Mouse (Mus musculus) limb, embryonic 11.5 days (tissue): ENCODE data around the gene Cyth1. TPM values are rescaled to one million over a fixed set of nuclear protein-coding genes. Genes with fewer than 3 reads are reported as not detected.

Source experiments
- ATAC-seq: fragments of 200-750 bp; cut with Nextera tagmentation; 2 replicates; pipeline ENCODE4 v1.8.0; 2017; ENCODE audit warnings: low read depth; ENCODE audit not compliant: insufficient number of reproducible peaks, low FRiP score, low TSS enrichment
- DNase-seq: peaks from one replicate; pipeline ENCODE4 v3.0.0-alpha.2; 2015; ENCODE audit warnings: low spot score
- H3K27ac ChIP-seq: fragments of 300-500 bp; sonication (generic); replicated peaks from 2 replicates; pipeline ENCODE4 v1.5.1; 2014; ENCODE audit warnings: low read depth, mild to moderate bottlenecking, low read length
- H3K27me3 ChIP-seq: fragments of 300-500 bp; sonication (generic); 2 replicates; pipeline ENCODE4 v1.6.1; 2014; ENCODE audit warnings: mild to moderate bottlenecking, low read length, mixed read lengths; ENCODE audit not compliant: control insufficient read depth, insufficient read depth
- H3K36me3 ChIP-seq: fragments of 300-500 bp; sonication (generic); 2 replicates; pipeline ENCODE4 v1.6.1; 2014; ENCODE audit warnings: mild to moderate bottlenecking, low read length, moderate library complexity, mixed read lengths; ENCODE audit not compliant: control insufficient read depth, insufficient read depth
- H3K4me1 ChIP-seq: fragments of 300-500 bp; sonication (generic); 2 replicates; pipeline ENCODE4 v1.6.1; 2014; ENCODE audit warnings: low read length, mixed read lengths; ENCODE audit not compliant: control insufficient read depth, insufficient read depth
- H3K4me2 ChIP-seq: fragments of 300-500 bp; sonication (generic); 2 replicates; pipeline ENCODE4 v1.6.1; 2014; ENCODE audit warnings: low read depth, mild to moderate bottlenecking, moderate library complexity; ENCODE audit not compliant: severe bottlenecking
- H3K4me3 ChIP-seq: fragments of 300-500 bp; sonication (generic); 2 replicates; pipeline ENCODE4 v1.5.1; 2014; ENCODE audit warnings: low read depth, low read length
- H3K9ac ChIP-seq: fragments of 300-500 bp; sonication (generic); 2 replicates; pipeline ENCODE4 v1.6.1; 2014; ENCODE audit warnings: mild to moderate bottlenecking, low read length
- H3K9me3 ChIP-seq: fragments of 300-500 bp; sonication (generic); 2 replicates; pipeline ENCODE4 v1.6.1; 2016; ENCODE audit warnings: low read length; ENCODE audit not compliant: control insufficient read depth
- WGBS: fragments of 180-500 bp; shearing (Covaris S2); extraction: QIAGEN DNeasy Blood & Tissue Kit; methylation state at CpG from one replicate; pipeline ENCODE4 v1.1.7; 2014; 5-methylcytosine and 5-hydroxymethylcytosine counted together
- polyA plus RNA-seq: library from polyadenylated mRNA; unstranded; fragments of >200 nt; fragmentation: Nextera tagmentation; extraction: Ambion mirVana; gene quantifications from 2 replicates; pipeline ENCODE4 v1.2.1, GENCODE M21; 2014

Cyth1 gene
- polyA plus RNA-seq, 1 experiment from 2014 or later = 16.2 TPM

DNA sequence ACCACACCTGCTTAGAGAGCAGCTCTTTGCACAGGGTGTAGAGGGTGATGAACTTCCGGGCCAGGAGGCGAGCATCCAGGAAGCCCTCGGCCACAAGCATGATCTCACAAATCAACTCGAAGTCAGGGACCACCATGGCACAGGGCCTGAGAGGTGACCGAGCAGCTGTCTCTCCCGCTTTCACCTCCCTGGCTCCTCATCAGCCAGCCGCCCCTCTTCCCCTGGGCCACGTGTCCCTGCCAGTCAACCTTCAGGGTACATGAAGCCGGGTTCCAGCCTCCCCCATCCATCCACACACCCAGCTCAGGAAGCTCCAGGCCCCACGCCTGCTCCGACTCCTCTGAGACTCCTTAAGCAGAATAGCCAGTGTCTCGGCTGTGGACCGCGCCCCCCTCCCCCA lies 166.1 kb downstream of the Cyth1 start:
- Histone ChIP-seq H3K27ac (no peak overlapping the region), H3K4me2 (no peak overlapping the region)

More for the DNA sequence above, 166.1 kb downstream of the Cyth1 start:
- Histone ChIP-seq H3K4me3 (no peak overlapping the region), H3K27me3 (no peaks in the 10 kb centered on the region), H3K9ac (no peak overlapping the region), H3K36me3 (no peaks in the 10 kb centered on the region), H3K9me3 (no peaks in the 10 kb centered on the region), H3K4me1 (peaks cover 6% of the 10 kb centered on the region; the same call in 1 of the 2 replicates)
- DNase-seq = no peak
- no peak for ATAC-seq
- WGBS = 82% methylated on average over 14 of the region's 14 CpGs

Other genes starting within 250 kb of the Cyth1 start
- 0.11 TPM in 2 replicates for gene Dnah17, start 118.0 kb downstream of the Cyth1 start, polyA plus RNA-seq
- gene Usp36, start 41.7 kb upstream of the Cyth1 start, polyA plus RNA-seq = 13.6 and 15.3 TPM in 2 replicates
- gene Cep295nl, start 93.9 kb upstream of the Cyth1 start, polyA plus RNA-seq = 0.21 and 0.53 TPM in 2 replicates
- 64.4 and 68.4 TPM in 2 replicates for gene Timp2, start 107.1 kb upstream of the Cyth1 start, polyA plus RNA-seq
- 3.6 and 4.1 TPM in 2 replicates for gene Lgals3bp, start 153.5 kb upstream of the Cyth1 start, polyA plus RNA-seq
- gene Cant1, start 170.5 kb upstream of the Cyth1 start, polyA plus RNA-seq = 23.9 and 27.1 TPM in 2 replicates
- 3.5 and 4.2 TPM in 2 replicates for gene C1qtnf1, start 179.6 kb upstream of the Cyth1 start, polyA plus RNA-seq
- gene Engase, start 228.2 kb upstream of the Cyth1 start, polyA plus RNA-seq = 4.8 and 8.5 TPM in 2 replicates